Mouse (Mus musculus): ENCODE data around the gene Abcg8.
A peak's percentile ranks its signal among the peaks of the same experiment; 100 is the strongest.

The Abcg8 gene

DNA sequence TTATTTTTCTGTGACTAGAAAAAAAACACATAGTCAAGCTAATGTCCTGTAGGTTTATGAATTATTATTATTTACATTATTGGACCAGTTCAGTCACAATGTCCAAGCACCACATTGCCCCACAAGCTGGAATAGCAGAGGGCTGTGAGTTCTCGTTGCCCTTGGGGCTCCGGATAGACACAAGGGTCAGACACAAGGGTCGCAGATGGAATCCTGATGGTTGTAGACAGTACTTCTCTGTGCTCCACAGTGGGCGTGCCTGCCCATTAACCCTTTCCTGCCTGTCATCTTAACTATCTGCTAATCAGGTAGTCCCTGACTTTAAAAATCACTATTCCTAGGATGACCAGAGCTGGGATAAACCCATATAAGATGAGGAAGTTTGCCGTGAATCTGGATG, 17.9 kb upstream of the Abcg8 start:
- no peak for DNase-seq (ENCODE audit: low spot score in 2 of 2)

DNA sequence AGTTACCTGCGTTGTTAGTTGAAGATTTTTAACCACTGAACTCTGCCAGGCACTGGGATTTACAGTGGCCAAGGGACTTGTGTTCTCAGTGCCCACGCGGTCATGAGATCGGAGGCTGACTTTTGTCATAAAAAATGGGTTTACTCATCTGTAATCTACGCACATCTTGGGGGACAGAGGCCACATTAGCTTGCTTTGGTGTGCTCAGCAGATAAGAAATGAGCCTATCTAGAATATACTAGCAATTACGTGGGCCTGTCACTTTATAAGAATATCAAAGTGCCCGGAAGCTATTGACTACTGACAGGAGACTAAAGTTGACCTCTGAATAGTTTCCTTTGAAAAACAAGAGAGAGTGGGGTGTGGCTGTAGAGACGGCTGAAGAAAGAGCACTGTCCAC, 17.2 kb upstream of the Abcg8 start:
- no peak for DNase-seq (ENCODE audit: low spot score in 2 of 2)

DNA sequence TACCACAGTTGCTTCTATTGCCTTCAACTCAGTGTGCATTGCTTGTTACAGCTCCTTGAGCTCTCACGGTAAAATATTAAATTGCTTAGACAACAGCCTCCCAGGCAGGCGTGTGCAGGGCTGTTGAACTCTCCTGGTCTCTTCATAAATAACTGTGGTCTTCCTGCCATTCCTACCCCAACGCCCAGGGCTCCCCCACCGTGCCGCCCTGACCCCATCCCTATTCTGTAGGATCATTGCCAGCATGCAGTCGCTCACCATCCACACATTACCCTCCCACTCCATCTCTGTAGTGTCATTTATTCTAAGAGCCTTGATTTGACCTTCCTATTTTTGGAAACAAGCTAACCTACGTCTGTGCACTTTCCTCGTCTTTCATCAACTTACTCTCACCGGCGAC, 11.0 kb upstream of the Abcg8 start:
- DNase-seq (ENCODE audit: low spot score in 2 of 2), result no peak

DNA sequence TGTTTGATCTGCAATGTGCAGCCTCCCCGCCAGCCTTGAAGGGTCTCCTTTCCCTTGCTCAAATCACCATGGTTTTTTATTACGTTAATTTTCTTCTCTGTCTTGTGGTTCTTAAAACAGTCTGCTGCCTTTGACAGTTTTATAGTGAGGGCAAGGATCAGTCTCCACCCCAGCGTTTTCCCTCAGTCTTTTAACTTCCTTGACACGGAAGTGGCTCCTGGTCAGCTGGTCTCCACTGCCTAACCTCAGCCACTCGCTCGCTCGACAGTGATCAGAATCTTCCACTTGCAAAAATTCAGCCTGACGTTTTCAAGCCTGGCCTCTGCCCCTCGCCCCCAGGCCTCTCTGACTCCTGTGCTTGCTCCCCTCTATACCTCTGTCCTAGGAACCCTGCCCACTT, 10.4 kb upstream of the Abcg8 start:
- DNase-seq (ENCODE audit: low spot score in 2 of 2), result no peak

DNA sequence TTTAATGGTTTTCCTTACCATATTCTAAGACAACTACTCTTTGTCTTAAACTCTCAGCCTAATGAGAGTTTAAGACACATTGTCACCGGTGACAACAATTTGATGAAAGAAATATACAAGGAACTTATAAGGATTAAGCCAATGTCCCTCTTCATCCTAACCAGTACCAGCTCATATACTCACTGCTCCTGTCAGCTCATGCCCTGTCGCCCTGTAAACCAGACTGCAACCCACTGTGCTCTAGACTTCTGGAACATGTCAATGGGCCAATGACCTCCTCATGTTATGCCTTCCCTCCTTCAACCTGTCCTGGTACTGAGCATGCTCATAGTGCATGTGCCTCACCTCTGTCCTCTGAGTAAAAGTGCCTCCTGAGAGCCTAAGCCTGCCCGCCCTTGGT, 8.3 kb upstream of the Abcg8 start:
- no peak for DNase-seq (ENCODE audit: low spot score in 2 of 2)

DNA sequence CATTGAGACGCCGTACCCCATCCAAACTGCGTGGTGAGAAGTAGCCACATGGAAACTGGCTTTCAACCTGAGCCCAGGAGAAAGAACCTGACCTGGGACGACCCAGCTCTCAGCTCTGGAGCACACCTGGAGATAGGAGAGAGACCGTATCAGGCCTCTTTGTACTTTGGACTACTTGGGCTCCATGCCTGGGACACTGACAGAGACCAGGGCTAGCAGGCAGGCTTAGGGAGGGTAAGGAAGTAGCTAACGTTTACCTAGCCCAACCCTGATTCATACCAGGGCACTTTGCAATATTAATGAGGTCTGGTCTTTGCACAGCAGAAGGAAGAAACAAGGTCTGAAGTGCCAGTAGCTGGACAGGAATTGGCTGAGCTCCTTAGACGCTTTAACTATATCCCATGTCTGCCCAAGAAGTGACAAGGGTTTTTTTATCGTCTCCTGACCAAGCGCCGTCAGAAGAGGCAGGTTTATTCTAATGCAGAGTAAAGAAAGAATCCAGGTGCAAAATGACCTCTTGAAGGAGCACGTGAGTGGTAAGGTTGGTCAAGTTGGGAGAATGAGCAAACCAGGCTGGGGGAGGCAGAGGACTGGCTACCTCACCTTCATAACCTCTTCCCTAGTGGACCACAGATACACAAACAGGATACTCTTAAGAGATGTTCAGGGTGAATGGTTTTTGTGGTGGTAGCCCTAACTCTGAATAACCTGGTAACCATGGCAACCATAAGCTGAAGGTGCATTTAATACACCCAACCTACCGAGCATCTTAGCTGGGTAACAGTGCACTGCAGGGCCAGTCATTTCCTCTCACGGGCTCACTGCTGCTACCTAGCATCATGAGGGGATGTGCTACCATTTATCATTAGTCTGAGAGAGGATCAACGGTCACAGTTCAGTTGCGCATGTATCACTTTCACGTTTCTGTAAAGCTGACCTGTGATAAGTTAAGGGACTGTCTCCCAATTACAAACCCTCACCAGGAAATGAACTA, 3.4 kb upstream of the Abcg8 start:
- no peak for DNase-seq (ENCODE audit: low spot score in 2 of 2)

DNA sequence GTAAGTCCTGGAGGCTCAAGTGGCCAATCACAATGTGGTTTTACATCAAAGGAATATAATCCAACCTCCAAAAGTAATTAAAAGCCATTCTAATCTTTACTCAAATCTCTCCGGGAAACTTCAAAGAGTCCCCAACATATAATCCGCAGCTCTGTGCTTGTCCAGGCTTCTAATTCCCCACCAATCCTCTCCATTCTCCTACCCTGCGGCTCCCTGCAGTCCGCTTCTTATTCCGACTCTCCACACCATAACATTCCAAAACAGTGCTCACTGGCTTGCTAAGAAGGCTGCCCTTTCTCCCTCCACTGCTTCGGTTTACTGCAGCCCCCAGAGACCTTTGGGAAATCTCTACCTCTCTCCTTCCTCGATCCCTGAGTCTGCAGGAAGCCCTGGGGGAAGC, 2.1 kb upstream of the Abcg8 start:
- no peak for DNase-seq (ENCODE audit: low spot score in 2 of 2)

DNA sequence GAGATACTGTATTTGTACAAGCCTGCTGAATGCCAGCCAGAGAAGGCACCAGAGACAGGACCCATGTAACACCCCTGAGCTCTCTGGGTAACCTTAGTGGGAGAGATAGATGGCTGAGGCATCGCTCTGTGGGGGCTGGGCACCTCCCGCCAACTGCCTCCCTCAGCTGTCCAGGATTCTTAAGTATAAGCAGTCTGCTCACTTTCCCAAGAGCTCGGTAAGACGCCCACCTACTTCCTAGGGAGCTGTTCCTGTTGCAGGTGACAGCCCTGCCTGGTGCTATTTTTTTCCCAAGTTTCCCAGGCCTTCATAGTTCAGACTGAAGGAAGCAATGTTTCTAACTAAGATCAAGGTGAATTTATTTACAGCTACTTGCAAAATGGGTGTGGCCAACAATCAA, 898 bp upstream of the Abcg8 start:
- DNase-seq (ENCODE audit: low spot score in 2 of 2), result no peak

DNA sequence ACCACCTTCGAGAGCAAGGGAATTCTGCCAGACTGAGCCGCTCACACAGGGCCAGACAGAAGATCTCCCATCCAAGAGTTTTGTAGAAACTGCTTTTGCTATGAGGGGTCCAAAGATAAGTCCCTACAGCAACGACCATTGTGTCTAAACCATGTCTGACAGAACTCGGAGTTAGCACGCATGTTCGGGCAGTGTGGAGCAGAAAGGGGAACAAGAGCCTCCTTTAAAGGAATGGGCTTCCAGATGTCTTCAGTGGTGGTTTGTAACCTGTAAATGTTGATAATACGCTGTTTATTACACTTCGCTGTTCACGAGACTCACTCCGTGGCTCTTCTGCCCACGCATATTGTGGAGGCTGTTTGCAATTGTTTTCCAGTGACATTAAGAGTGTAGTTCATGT, 1.5 kb downstream of the Abcg8 start:
- DNase-seq (ENCODE audit: low spot score in 2 of 2), result no peak

DNA sequence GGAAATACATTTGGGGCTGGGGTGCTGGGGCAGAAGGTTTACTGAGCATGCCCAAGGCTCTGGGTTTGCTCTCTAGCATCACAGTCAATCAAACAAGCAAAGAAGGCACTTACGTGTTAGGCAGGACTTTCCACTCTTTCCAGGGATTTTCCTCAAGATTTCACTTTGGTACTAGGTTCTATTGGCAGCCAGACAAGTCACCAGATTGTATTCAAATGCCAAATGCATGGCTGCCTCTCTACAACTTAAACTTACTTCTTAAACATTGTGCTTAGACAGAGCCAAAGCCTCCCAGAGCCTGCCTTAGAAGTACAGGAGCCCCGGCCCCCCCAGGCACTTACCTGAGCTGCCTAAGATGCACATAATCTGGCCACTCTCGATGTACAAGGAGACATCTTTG, 5.6 kb downstream of the Abcg8 start:
- no peak for DNase-seq (ENCODE audit: low spot score in 2 of 2)

DNA sequence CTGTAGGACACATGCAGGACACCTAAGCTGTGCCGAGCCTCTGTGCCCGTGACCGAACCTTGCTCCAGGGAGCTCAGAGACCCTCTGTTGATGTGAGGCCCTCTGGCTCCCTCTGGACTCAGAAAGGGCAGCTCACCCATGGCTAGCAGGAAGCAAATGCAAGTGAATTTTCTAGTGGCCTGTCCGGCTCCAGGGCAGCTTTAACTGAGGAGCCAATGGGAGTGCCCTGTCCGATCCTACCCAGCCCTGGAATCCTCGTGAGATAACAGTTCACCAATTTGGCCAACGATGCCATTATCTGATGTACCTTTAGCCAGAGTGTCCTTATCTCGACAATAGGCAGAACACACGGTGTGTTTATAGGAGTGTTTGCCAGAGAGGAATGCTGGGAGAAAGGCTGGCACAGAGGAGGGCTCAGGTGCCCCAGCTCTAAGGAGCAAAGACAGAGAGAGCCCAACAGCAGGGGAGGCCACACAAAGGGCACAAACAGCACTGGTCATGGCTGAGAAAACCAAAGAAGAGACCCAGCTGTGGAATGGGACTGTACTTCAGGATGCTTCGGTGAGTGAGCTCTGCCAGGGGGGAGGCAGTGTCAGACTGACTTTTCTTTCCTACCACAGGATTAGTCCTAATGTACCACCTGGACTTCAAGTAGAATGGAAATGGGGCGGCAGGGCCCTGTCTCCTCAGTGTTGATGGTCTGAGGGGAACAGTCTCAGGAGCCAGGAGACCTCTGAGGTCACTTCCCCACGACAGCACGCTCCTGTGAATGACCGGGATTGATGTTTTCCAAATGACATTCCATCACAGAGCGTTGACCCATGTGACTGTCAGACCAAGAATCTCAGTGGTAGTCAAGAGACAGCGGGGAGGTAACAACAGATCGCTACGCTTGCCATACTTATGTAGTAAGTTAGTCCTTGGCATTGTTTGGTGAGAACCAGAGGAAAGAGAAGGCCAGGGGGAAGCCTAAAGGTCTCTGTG, 6.9 kb downstream of the Abcg8 start, which contains the start of gene Abcg5:
Abcg5 (minus strand) TSS at position 278 of the 984 bp plus-strand sequence.
- DNase-seq (ENCODE audit: low spot score in 2 of 2), result no peak

DNA sequence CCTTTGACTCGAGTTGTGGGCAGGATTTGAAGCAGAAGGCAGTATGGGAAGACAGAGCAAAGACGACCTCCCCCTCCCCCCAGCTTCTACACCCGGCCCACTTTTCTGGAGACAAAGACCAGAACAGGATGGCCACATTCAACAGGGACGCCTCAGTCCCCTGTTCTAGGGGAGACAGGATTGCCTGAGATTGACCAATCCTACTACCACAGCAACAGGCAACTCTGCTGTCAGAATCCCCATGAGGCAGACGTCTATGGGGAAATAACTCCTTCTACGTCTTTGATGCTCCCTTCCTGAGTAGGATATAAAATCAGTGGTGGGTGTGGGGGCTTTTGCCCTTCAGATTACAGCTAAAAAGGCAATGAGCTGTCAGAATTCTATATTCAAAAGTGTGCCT, 8.2 kb downstream of the Abcg8 start:
- no peak for DNase-seq (ENCODE audit: low spot score in 2 of 2)

DNA sequence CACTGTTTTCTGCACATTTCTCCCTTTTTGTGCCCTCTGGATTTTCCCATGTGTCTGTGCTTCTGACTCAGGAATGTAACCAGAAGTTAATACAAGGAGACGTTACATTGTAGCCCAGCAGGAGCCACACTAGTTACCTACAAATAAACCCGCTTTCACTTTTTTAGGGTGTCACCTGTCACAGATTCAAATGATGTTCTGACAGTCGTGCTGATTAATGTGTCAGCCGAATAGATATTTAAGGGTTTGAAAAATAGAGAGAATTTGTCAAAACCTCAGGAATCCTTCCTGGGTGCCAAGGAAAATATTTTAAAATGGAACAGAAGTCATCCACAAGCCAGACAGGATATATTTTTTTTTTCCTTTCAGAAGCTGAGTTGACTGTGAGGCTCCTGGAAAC, 9.2 kb downstream of the Abcg8 start:
- DNase-seq (ENCODE audit: low spot score in 2 of 2), result no peak

DNA sequence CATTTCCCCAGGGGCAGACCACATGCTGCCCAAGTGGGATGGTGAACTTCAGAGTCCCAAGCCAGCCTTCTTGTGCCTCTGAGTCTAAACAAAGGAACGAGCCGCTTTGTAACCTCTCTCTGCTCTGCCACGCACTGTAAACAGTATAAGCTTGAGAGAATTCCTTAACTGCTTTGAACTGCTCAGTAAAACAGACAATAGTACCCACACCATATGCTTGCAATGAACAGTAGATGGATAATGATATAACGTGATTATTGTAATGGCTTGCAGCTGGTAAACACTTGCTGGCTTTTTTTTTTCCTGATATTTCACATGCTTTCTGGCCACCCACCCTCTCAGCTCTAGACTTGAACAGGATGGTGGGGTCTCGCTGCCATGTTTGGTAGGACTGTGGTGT, 11.9 kb downstream of the Abcg8 start:
- no peak for DNase-seq (ENCODE audit: low spot score in 2 of 2)

DNA sequence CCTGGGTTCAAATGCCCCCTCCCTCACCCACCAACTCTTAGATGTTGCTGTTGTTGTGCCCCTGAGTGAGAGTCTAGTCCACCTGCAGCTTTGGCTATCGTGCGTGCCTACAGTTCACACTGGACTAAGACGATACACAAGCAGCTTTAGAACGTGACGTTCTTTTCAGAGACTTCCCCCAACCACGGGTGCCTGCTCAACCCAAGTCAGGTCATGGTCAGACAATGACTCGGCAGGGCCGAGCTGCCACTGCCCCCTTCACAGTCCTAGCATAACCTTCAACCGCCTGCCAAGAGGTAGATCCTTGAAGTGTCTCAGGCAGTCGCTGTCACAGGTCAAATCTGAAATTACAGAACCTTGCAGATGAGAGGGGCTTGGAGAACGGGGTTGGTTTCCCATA, 12.7 kb downstream of the Abcg8 start:
- DNase-seq (ENCODE audit: low spot score in 2 of 2), result no peak

DNA sequence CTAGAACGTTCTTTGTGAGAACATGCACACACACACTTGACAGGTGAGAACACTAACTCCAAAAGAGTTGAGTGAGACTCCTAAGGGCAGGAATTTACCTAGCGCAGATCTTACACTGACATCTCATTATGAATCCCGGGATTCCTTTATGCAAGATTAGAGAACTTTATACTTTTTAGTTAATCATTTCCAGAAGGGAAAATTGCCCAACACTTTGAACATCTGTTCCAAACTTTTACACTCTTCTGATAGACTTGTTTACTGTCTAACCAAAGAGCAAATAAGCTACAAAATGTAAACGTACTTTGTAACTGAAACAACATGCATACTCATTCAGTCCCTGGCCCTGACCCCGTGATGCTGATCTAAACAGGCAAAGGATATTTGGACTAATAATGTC, 13.2 kb downstream of the Abcg8 start:
- no peak for DNase-seq (ENCODE audit: low spot score in 2 of 2)

DNA sequence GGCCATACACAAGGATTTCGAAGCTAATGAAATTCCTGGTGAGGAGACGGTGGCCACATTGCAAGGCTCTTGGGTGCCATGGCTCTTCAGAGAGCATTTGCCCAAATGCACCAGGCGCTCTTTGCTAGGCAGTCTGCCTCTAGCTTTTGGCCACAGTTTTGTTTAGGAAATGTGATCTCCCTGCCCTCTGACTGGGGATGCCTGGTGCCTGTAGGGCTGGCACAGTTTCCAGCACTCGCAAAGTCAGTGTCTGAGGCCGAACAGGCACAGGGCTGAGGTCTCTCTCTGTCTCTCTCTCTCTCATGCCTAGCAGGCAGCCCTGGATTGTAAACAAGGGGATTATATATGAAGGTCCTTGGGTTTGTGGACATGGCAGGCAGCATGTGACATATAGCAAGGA, 14.0 kb downstream of the Abcg8 start:
- DNase-seq (ENCODE audit: low spot score in 2 of 2), result no peak

DNA sequence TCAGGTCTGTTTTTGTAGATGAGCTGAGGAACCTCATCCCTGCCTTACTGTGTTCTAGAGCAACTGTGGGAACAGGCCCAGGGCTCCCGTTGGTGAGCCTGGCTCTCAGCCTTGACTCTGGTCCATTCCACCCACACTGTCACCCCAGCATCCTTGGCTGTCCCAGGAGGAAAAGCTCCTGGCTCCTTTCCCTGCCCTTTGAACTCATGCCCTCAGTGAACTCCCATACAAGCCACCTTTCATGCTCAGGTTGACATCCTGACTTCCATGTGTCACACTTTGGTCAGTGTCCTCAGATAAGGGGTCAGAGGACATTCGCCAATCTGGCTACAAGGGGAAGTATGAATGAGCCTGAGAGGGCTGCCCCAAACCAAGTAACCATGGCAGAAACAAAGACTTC, 17.6 kb downstream of the Abcg8 start:
- DNase-seq (ENCODE audit: low spot score in 2 of 2), result no peak

DNA sequence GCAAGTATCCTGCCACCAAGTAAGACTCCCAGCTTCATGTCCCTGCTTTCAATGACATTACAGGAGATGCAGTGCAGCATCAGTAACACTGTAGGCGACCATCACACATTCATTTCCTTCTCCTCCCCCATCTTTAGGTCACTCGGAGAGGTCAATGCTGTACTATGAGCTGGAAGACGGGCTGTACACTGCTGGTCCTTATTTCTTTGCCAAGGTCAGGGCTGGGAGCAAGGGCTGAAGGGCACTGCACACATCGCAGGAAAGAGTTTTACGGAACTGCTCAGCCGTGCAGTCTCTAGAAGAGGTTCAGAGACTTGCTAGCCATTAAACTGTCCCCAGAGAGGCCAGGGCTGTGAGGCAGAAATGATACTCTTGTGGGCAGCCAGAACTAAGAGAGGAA, 20.4 kb downstream of the Abcg8 start:
- DNase-seq (ENCODE audit: low spot score in 2 of 2), result no peak

DNA sequence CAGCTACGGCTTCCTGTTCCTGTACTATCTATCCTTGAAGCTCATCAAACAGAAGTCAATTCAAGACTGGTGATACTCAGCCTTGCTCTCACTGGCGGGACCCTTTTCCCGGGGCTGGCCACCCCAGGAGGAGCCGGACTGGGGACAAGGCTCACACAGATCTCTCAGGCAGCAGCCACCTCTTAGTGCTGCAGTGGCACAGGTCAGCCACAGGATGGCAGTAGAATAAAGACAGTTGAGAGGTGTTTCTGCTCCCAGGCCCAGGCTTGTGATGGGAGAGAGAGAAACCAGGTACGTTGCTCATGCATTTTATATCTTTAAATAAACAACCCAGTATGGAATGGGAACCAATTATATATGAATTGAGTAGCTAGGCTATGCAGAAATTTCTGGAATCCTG, 22.6 kb downstream of the Abcg8 start:
- DNase-seq (ENCODE audit: low spot score in 2 of 2), result peak in 1 of 2 experiments; percentile 31

DNA sequence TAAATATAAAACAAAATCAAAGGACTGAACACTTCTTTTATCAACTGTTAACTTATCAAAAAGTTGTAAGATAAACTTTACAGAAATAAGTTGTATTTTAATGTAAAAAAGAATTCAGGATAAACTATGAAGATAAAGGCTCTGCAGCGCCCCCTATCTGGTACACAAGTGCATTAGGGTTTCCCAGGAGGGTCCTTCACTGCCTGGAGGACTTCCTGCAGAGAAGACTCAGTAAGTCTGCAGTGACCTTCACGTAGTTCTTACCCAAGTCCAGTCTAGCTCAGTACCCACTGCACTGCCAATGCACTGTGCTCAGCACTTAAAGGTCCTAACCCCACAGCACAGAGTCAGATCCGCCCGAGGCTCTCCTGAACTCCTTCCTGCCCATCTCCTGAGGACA, 31.3 kb downstream of the Abcg8 start:
- no peak for DNase-seq (ENCODE audit: low spot score in 2 of 2)

DNA sequence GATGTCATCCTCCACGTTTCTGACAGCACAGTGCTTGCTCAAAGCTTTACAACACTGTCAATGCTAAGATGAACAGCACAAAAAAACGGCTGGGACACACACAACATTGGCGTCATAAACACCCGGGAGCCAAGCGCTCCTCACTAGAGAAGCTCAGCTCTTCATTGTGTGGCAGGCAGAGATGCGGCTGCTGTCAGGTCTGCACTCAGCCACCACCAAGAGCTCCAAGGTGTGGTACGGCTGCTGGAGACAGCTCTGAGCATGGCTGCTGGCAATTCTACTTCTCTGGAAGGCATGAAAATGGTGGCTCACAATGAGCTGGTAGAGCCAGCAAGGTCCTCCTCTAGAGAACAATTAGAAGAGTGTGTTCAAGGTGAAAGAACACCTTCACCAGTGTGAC, 32.7 kb downstream of the Abcg8 start:
- no peak for DNase-seq (ENCODE audit: low spot score in 2 of 2)
